Mouse (Mus musculus) heart, embryonic 13.5 days (tissue): ENCODE results near the gene Sptbn1. TPM values are rescaled to one million over a fixed set of nuclear protein-coding genes. Genes with fewer than 3 reads are reported as not detected.

Experiments
- ATAC-seq: fragments of 200-750 bp; cut with Nextera tagmentation; 2 replicates; pipeline ENCODE4 v1.8.0; 2017; ENCODE audit warnings: moderate TSS enrichment; ENCODE audit not compliant: insufficient number of reproducible peaks, low FRiP score, low TSS enrichment; ENCODE audit errors: extremely low read depth
- H3K27ac ChIP-seq: fragments of 300-500 bp; sonication (generic); replicated peaks from 2 replicates; pipeline ENCODE4 v1.5.1; 2015; ENCODE audit warnings: moderate library complexity, mild to moderate bottlenecking, inconsistent platforms
- H3K27me3 ChIP-seq: fragments of 300-500 bp; sonication (generic); replicated peaks from 2 replicates; pipeline ENCODE4 v1.6.1; 2015; ENCODE audit warnings: mild to moderate bottlenecking, inconsistent platforms
- H3K36me3 ChIP-seq: fragments of 300-500 bp; sonication (generic); 2 replicates; pipeline ENCODE4 v1.6.1; 2015; ENCODE audit warnings: mild to moderate bottlenecking, inconsistent platforms
- H3K4me1 ChIP-seq: fragments of 300-500 bp; sonication (generic); 2 replicates; pipeline ENCODE4 v1.6.1; 2015; ENCODE audit warnings: inconsistent platforms
- H3K4me2 ChIP-seq: fragments of 300-500 bp; sonication (generic); 2 replicates; pipeline ENCODE4 v1.6.1; 2015; ENCODE audit warnings: inconsistent platforms, mild to moderate bottlenecking, moderate library complexity
- H3K4me3 ChIP-seq: fragments of 300-500 bp; sonication (generic); 2 replicates; pipeline ENCODE4 v1.5.1; 2015; ENCODE audit warnings: moderate library complexity, mild to moderate bottlenecking, inconsistent platforms
- H3K9ac ChIP-seq: fragments of 300-500 bp; sonication (generic); 2 replicates; pipeline ENCODE4 v1.6.1; 2015; ENCODE audit warnings: inconsistent platforms, mild to moderate bottlenecking, moderate library complexity
- H3K9me3 ChIP-seq: fragments of 300-500 bp; sonication (generic); 2 replicates; pipeline ENCODE4 v1.6.1; 2016; ENCODE audit warnings: inconsistent platforms
- WGBS: fragments of 180-500 bp; shearing (Covaris S2); methylation state at CpG from one replicate; pipeline ENCODE4 v1.1.7; 2015; ENCODE audit warnings: mixed read lengths; 5-methylcytosine and 5-hydroxymethylcytosine counted together
- polyA plus RNA-seq: library from polyadenylated mRNA; unstranded; fragments of >200 nt; fragmentation: Nextera tagmentation; extraction: Ambion mirVana; gene quantifications from 2 replicates; pipeline ENCODE4 v1.2.1, GENCODE M21; 2015

Sptbn1 gene
- polyA plus RNA-seq, 1 experiment from 2014 or later: 145 TPM

DNA sequence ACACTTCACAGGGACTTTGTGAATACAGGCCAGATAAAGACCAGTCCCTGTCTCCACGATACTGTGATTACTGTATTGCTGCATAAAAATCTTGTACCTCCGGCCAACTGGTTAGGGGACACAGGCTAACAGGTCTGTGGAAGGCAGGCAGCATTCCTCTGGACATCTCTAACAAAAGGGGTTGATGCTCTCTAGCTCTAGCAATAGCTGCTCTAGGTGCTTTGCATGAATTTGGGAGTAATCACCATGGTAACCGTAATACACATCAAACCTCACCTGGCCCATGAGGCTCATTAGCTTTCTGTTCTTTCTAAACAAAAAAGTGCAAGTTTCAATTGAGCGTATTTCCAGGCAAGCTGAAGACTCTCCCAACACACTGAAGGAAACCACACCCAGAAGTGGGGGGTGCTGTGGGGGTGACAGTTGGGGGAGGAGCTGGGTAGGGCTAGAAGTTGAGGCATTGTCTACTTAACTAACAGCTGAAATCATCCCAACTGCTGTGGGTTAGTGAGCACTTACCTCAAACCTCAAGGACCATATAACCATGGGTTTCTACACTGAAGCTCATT lies 81.0 kb downstream of the Sptbn1 start:
- Histone ChIP-seq H3K4me2 (no peak overlapping the region), H3K9ac (0 out of 2 replicates have a peak overlapping the region, but pooled peaks have one; percentile 4), H3K4me3 (no peak overlapping the region), H3K27ac (peak overlapping the region; percentile 12; the same call in 1 of the 2 replicates), H3K4me1 (peaks cover 41% of the 10 kb centered on the region), H3K27me3 (no peaks in the 10 kb centered on the region), H3K9me3 (no peaks in the 10 kb centered on the region), H3K36me3 (peaks cover 46% of the 10 kb centered on the region)
- WGBS: 70% methylated on average over 4 of the region's 4 CpGs
- ATAC-seq: no peak

DNA sequence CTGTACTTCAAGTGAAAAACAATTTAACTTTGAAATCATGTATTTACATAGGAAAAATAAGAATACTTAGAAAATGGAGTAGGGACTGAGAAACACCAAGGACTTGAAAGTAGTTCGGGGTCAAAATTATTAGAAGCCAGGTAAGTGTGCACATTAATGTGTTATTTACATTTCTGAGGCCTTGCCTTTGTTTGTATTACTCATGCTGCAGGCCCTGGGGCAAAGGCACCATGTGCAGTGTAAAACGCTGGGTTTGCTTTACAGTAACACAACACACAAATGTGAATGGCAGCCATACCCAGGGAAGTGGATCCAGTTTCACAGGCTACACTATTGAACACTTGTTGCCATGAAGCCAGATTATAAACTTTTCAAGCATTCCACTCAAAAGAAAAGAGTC lies 83.4 kb downstream of the Sptbn1 start:
- Histone ChIP-seq H3K4me3 (no peak overlapping the region), H3K4me1 (peaks cover 33% of the 10 kb centered on the region), H3K9me3 (no peaks in the 10 kb centered on the region), H3K9ac (no peak overlapping the region), H3K27ac (no peak overlapping the region), H3K4me2 (no peak overlapping the region), H3K36me3 (peaks cover 49% of the 10 kb centered on the region), H3K27me3 (no peaks in the 10 kb centered on the region)
- WGBS: 71% methylated on average over 2 of the region's 2 CpGs
- ATAC-seq: no peak

DNA sequence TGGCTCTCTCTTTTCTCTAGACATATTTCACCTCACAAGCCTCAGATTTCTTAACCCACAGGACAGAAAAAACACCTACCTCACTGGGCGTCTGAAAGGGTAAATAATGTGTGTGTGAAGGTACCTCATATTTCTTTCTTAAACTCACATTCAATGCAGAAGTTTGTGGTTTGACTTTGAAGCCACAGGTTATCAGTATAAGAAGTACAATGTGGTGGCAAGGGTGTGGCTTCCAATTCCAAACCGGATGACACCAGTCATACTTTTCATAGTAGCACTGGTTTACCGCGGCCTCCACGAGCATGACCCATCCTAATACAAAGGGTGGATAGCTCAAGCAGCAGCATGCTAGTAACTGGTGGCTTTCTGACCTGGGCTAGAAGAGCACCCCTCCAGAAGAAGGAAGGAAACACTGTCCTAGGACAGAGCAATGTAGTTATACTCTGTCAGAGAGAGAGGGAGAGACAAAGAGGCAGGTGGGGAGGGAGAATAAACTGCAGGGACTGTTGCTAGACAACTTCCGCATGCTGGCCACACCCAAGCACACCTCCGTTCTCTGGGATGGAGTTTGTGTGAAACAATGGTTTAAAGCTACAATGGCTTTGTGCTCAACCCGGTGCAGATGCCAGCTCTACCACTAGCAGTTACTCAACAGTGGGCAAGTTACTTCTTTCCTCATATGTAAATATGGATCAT lies 85.1 kb downstream of the Sptbn1 start:
- Histone ChIP-seq H3K4me2 (no peak overlapping the region), H3K9me3 (no peaks in the 10 kb centered on the region), H3K9ac (no peak overlapping the region), H3K4me1 (peaks cover 33% of the 10 kb centered on the region), H3K27me3 (no peaks in the 10 kb centered on the region), H3K4me3 (no peak overlapping the region), H3K27ac (no peak overlapping the region), H3K36me3 (peaks cover 45% of the 10 kb centered on the region)
- 75% methylated on average over 8 of the region's 8 CpGs for WGBS
- no peak for ATAC-seq

DNA sequence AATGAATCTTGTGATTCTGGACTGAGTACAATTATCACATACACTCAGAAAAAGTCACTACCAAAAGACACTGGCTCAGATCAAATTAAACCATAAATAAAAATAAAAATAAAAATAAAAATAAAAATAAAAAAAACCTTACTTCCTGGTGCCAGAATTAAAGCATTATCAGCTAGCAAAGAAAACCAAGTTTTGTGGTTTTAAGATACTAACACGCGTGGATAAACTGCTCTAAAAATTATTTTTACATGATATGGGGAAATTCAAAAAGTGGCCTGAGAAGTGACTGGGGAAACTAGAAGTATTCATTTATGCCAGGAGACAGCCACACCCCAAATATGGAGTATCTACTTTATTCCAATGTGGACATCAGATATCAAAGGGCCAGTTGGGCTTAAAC lies 89.8 kb downstream of the Sptbn1 start:
- WGBS: 76% methylated on average over 2 of the region's 2 CpGs
- Histone ChIP-seq H3K4me2 (no peak overlapping the region), H3K36me3 (peaks cover 41% of the 10 kb centered on the region), H3K4me1 (peaks cover 29% of the 10 kb centered on the region), H3K27me3 (no peaks in the 10 kb centered on the region), H3K9ac (no peak overlapping the region), H3K27ac (no peak overlapping the region), H3K4me3 (no peak overlapping the region), H3K9me3 (no peaks in the 10 kb centered on the region)
- ATAC-seq: no peak

DNA sequence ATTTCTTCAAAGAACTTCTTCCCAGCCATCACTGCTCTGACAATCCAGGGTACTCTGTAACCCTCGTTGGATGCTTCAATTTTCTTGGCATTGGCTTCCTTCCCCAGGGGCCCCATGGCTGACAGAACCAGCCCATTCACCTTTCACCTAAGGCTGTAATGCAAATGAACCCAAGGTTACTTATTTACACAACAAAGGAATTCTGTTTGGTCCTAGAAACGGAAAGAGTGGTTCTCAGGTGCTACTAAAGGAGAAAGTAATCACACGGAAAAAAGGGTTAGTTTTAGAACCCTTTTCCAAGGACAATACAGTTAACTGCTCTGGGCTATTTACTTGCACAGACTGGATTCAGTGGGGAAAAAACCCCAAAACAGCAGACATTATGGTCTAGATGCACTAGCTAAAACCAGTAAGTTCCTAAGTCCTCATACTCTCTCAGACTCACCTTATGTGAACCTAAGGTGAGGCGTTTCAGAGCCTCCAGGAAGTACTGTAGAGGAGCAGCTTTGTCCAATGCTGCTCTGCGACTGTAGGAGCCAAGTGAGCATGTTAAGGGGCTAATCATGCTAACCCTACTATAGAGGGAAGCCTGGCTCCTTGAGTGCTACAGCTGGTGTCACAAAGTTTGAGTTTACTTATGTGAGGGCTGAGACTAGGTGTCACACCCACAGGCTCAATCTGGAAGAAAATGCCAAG lies 90.7 kb downstream of the Sptbn1 start:
- Histone ChIP-seq H3K4me3 (no peak overlapping the region), H3K4me1 (peaks cover 25% of the 10 kb centered on the region), H3K36me3 (peaks cover 34% of the 10 kb centered on the region), H3K27me3 (no peaks in the 10 kb centered on the region), H3K9ac (no peak overlapping the region), H3K4me2 (no peak overlapping the region), H3K9me3 (no peaks in the 10 kb centered on the region), H3K27ac (no peak overlapping the region)
- WGBS: 57% methylated on average over 5 of the region's 5 CpGs
- no peak for ATAC-seq

DNA sequence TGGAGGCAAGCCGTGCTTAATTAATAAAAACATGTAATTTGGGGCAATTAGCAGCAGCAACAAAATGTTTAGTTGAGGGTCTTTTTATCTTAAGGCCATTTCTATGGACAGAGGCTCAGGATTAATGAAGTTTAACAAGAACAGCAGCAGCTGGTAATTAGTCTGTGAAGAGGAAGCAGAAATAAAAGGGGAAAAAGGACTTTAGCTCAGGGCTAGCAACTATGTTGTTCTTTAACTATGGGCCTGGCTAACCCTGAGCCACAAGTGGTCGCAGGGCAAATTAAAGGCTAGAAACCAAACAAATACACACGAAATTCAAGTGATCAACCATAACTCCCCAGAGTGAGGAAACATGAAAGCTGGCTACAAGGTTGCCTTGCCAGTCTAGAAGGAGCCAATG lies 91.9 kb downstream of the Sptbn1 start:
- peaks cover 31% of the 10 kb centered on the region for H3K36me3 ChIP-seq
- H3K4me1 ChIP-seq: peaks cover 25% of the 10 kb centered on the region
- no peak for ATAC-seq
- H3K4me3 ChIP-seq: no peak overlapping the region
- 0 out of 2 replicates have a peak overlapping the region, but pooled peaks have one; percentile 12 for H3K27ac ChIP-seq
- H3K27me3 ChIP-seq: no peaks in the 10 kb centered on the region
- H3K9me3 ChIP-seq: no peaks in the 10 kb centered on the region
- WGBS: 82% methylated on average over 3 of the region's 3 CpGs
- no peak overlapping the region for H3K9ac ChIP-seq
- H3K4me2 ChIP-seq: no peak overlapping the region

DNA sequence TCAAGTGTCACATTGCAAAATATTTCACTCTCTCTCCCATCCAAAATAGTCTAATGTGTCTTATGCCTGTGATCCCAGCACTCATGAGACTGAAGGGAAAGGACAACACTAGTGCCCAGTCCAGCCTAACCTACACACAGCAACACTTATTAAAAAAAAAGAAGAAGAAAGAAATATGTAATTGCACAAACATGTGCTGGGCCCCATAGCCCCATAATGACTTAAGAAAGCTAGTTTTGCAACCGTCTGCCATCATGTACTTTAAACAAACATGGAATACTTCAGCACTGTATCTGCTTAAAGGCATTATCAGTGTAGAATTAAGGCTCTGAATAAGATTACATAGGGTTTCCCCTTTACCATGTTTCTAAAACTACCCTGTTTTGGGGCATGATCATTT lies 92.4 kb downstream of the Sptbn1 start:
- peaks cover 25% of the 10 kb centered on the region for H3K4me1 ChIP-seq
- no peak overlapping the region for H3K4me3 ChIP-seq
- H3K27me3 ChIP-seq: no peaks in the 10 kb centered on the region
- no peak overlapping the region for H3K27ac ChIP-seq
- H3K9ac ChIP-seq: no peak overlapping the region
- H3K36me3 ChIP-seq: peaks cover 31% of the 10 kb centered on the region
- no peak for ATAC-seq
- no peak overlapping the region for H3K4me2 ChIP-seq
- WGBS: 69% methylated on average over 1 of the region's 1 CpGs
- no peaks in the 10 kb centered on the region for H3K9me3 ChIP-seq

DNA sequence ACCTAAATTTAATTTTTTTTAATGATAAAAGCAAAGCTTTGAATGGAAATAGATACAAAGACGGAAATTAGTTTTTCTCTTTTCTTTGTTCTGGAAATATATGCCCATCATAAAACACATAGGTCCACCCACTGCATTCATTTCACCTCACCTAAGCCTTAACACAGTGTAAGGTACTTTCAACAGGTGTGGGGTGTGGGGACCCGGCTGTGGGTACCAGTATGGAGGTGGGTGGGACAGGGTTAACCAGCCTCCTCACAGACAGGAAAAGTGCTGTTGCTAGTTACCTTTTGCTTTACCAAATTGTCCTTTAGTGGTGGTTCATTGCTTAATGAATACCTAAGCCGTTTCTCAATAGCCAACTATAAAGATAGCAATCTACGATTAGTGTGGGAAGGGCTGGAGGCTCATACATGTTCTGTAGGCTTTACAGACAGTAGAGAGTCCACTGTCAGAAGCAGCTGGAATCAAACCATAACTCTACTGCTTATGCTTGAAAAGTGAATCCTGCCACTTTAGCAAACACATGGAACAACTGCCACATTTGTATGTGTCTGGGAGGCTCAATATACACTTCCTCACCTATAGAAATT lies 96.3 kb downstream of the Sptbn1 start:
- no peaks in the 10 kb centered on the region for H3K9me3 ChIP-seq
- H3K4me2 ChIP-seq: no peak overlapping the region
- no peak overlapping the region for H3K27ac ChIP-seq
- no peak overlapping the region for H3K9ac ChIP-seq
- no peak overlapping the region for H3K4me3 ChIP-seq
- H3K4me1 ChIP-seq: peaks cover 37% of the 10 kb centered on the region
- H3K27me3 ChIP-seq: no peaks in the 10 kb centered on the region
- peaks cover 27% of the 10 kb centered on the region for H3K36me3 ChIP-seq
- ATAC-seq: no peak
- 85% methylated on average over 4 of the region's 4 CpGs for WGBS

DNA sequence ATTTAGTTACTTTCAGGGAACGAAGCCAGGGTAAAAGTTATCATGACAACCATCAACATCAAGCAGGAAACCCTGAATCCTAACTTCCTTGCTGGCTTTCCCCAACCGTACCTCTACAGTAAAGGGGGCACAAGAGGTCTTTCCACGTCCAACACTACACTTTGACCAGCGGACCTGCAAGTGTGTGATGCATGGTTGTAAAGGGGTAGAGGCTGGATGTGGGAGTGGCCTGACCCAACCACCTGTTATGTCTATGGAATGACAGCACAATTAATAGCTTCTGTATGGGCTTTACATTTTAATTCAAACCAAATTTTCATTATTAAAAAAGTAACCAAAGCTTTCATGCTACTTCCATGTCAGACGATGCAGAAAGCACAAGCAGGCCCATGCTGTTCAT lies 96.8 kb downstream of the Sptbn1 start:
- peaks cover 37% of the 10 kb centered on the region for H3K4me1 ChIP-seq
- ATAC-seq: no peak; the same call in 1 of the 2 replicates
- H3K36me3 ChIP-seq: peaks cover 27% of the 10 kb centered on the region
- H3K9me3 ChIP-seq: no peaks in the 10 kb centered on the region
- H3K27ac ChIP-seq: no peak overlapping the region
- no peak overlapping the region for H3K4me3 ChIP-seq
- H3K9ac ChIP-seq: no peak overlapping the region
- no peak overlapping the region for H3K4me2 ChIP-seq
- H3K27me3 ChIP-seq: no peaks in the 10 kb centered on the region
- 77% methylated on average over 5 of the region's 5 CpGs for WGBS

DNA sequence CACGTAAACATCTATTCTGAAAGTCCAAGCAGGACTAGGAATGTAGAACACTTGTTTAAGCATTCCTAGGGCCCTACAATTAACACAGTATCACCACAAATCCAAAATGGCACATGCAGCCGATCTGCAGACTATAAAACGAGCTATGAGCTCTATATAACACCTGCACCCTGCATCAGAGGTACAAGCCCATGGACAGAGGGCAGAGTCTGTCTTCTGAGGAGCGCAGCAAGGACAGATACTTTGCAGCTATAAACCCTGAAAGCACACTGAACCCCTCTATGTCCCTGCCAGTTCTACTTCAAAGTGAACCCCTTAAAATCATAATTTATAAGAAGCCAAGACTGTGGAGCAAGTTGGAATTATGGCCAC lies 101.4 kb downstream of the Sptbn1 start:
- no peak overlapping the region for H3K4me3 ChIP-seq
- H3K4me2 ChIP-seq: peak overlapping the region; percentile 41
- ATAC-seq: no peak
- 30% methylated on average over 4 of the region's 4 CpGs for WGBS
- peak overlapping the region; percentile 50 for H3K9ac ChIP-seq
- H3K36me3 ChIP-seq: peaks cover 11% of the 10 kb centered on the region; the same call in 1 of the 2 replicates
- peaks cover 73% of the 10 kb centered on the region for H3K4me1 ChIP-seq
- H3K9me3 ChIP-seq: no peaks in the 10 kb centered on the region
- no peaks in the 10 kb centered on the region for H3K27me3 ChIP-seq
- peak overlapping the region; percentile 89 for H3K27ac ChIP-seq

DNA sequence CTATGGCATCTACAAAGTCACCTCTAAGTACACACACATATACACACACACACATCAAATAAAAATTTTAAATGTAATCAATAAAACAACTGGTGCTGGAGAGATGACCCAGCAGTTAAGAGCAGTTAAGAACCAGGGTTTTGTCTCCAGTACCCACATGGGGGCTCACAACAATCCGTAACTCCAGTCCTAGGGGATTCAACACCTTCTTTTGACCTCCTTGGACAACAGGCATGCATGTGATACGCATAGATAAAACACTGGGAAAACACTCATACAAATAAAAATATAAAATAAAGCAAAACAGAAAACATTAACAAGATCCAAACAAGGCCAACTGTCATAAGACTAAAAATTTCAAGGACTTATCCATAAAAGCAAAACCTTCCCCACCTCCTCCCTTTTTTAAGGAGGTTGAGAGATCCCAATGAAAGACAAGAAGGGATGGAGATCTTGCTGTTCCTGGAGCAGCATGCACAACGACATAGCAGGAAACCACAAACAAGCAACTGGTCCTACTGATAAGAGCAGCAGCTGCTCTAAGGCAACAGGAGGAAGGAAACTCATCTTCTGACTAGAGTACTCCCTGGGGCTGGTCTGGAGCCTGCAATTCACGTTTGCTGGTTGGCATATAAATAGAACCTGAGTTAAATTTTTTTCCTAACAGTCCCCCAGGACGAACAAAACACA lies 102.0 kb downstream of the Sptbn1 start:
- peak overlapping the region; percentile 41 for H3K4me2 ChIP-seq
- H3K4me1 ChIP-seq: peaks cover 79% of the 10 kb centered on the region
- H3K9ac ChIP-seq: peak overlapping the region; percentile 50
- no peaks in the 10 kb centered on the region for H3K27me3 ChIP-seq
- peak overlapping the region; percentile 89 for H3K27ac ChIP-seq
- peaks cover 6% of the 10 kb centered on the region; the same call in 1 of the 2 replicates for H3K36me3 ChIP-seq
- no peak overlapping the region for H3K4me3 ChIP-seq
- no peaks in the 10 kb centered on the region for H3K9me3 ChIP-seq
- 24% methylated on average over 5 of the region's 5 CpGs for WGBS
- peak; percentile 51; the same call in 1 of the 2 replicates for ATAC-seq
